Mouse (Mus musculus) G1E (cell line): Measurements from ENCODE around the gene Il1rapl2.

Experiments used
- CTCF ChIP-seq: IDR thresholded peaks from 2 replicates; pipeline ENCODE4 v1.5.1; 2012; ENCODE audit warnings: low read depth, low read length, inconsistent platforms, mixed read lengths
- GATA1 ChIP-seq: IDR thresholded peaks from 2 replicates; pipeline ENCODE4 v1.6.1; 2012; ENCODE audit warnings: borderline replicate concordance, low read length, inconsistent platforms, mixed read lengths
- GATA2 ChIP-seq: IDR thresholded peaks from 2 replicates; pipeline ENCODE4 v1.6.1; 2012; ENCODE audit warnings: low read depth, low read length, inconsistent platforms, borderline replicate concordance
- POLR2AphosphoS5 ChIP-seq: IDR thresholded peaks from 2 replicates; pipeline ENCODE4 v1.6.1; 2012; ENCODE audit warnings: low read depth, low read length, inconsistent platforms; ENCODE audit not compliant: insufficient replicate concordance
- TAL1 ChIP-seq: conservative IDR thresholded peaks from 2 replicates; pipeline ENCODE4 v1.6.1; 2012; ENCODE audit warnings: low read depth, low read length, inconsistent platforms, mixed read lengths

DNA sequence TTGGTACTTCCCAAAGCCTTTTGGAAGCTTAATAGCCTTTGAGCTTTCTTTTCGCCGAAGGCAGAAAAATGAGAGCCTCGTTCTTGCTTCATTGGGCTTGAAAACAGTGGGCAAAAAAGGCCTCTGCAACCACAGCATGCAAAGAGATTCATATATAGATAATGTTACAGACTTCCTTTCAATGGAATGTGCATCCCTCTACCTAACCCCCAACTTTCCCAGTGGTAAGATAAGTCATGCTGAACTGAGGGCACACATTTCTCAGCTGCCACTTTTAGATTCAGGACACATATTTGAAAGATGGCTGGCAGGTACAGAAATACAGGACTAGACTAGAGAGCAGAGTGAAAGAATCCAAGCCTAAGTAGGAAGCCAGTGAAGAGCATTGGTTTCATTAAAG, 185.1 kb downstream of the Il1rapl2 start:
- no peak for TF ChIP-seq CTCF
- no peak for TF ChIP-seq GATA1
- TF ChIP-seq GATA2, result no peak
- no peak for TF ChIP-seq POLR2AphosphoS5
- no peak for TF ChIP-seq TAL1
